Mouse (Mus musculus) right cerebral cortex, postnatal 4 days (tissue): ENCODE data around the gene Gm20388.

Experiments used
- DNase-seq: peaks from one replicate; pipeline ENCODE4 v3.0.0-alpha.2; 2022

Gene Gm20388

DNA sequence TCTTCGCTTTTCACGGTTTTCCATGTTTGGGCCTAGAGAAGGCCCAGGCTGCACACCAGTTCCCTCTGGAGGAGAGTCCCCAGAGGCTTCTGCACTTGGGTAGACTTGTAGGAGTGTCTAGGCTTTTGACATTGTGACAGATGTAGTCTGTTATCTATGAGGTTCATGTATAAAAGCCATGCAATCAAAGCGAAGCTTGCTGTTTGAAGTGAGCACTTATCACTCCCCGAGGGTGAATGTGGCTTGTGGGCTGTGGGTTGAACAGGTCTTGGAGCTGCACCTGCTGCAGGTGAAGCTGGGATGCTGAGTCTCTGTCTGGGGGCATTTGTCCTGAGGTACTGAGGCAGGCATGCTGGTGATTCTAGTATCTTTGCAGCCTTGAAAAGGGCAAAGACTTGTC lies 2057.9 kb downstream of the Gm20388 start:
- DNase-seq: no peak

- no peak for DNase-seq
Observed at GRCm38 (mm10) chr8:121970225-121970624, 2059.6 kb downstream of the Gm20388 start.

DNA sequence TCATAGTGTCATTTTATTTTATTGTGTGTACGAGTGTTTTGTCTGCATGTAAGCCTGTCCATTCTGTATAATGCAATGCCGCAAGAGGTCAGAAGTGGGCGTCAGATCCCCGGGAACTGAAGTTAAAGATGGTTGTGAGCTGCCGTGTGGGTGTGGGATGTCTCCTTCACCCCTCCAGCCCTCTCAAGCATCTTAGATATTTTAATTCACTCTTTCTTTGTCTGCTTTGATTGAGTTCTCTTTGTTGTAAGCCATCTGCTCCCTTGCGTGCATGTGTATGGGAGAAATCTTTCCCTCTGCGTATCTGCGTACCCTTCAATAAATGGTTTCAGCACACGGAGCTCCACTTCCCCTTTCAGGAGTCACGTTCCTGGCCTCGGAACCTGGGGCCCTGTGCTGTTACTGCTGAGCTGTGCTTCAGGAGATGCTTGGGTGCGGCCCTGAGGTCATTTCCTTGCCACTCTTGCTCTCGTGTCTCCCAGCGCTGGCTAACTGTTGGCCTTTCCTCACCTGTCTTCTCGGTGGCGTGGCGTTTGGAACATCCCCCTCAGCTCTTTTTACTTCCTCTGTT lies 2060.9 kb downstream of the Gm20388 start:
- DNase-seq: no peak

GRCm38 (mm10) chr8:121973906-121974305 lies 2063.3 kb downstream of the Gm20388 start:
- no peak for DNase-seq

- peak; percentile 28 for DNase-seq
Observed at GRCm38 (mm10) chr8:121977819-121978590, 2067.4 kb downstream of the Gm20388 start.

GRCm38 (mm10) chr8:121978670-121979069 lies 2068.0 kb downstream of the Gm20388 start:
- DNase-seq: no peak

DNA sequence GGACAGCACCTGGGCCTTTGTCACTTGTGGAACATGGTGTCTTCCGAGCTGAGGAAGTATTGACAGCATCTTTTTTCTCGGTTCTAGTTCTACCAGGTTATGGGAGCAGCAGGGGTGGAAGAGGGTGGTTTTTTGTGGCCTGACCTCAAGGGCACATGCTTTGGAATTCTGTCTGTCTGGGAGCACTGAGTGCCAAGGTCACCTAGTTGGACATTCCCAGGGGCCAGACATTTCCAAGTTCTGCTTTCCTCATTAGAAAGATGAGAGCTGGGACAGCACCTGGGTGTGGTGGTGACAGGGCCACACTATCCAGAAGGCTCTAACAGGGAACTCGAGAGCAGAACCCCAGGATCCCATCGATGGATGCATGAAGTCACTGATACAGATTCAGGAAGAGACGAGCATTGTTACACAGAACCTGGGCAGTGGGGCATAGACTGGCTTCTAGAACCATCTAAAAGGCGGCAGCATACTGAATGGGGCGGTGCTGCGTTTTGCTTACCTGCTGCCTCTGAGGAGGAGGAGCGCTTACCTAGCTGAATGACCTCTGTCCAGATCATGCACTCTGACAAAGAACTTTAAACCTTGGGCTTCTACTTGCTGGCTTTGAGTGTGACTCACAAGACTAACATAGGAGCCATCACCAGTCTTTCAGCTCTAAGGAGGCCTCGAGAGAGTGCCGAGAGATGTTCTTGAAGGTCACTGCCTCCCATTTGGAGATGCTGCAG lies 2070.3 kb downstream of the Gm20388 start:
- DNase-seq: no peak

- DNase-seq: no peak
Observed at GRCm38 (mm10) chr8:121981520-121981895, 2070.9 kb downstream of the Gm20388 start.

GRCm38 (mm10) chr8:121985673-121986072 lies 2075.0 kb downstream of the Gm20388 start:
- DNase-seq: no peak

GRCm38 (mm10) chr8:121987892-121988291 lies 2077.3 kb downstream of the Gm20388 start:
- DNase-seq: no peak

GRCm38 (mm10) chr8:121990506-121991255 lies 2080.0 kb downstream of the Gm20388 start:
- DNase-seq: no peak

- DNase-seq: no peak
Observed at GRCm38 (mm10) chr8:121991611-121992010, 2081.0 kb downstream of the Gm20388 start.

DNA sequence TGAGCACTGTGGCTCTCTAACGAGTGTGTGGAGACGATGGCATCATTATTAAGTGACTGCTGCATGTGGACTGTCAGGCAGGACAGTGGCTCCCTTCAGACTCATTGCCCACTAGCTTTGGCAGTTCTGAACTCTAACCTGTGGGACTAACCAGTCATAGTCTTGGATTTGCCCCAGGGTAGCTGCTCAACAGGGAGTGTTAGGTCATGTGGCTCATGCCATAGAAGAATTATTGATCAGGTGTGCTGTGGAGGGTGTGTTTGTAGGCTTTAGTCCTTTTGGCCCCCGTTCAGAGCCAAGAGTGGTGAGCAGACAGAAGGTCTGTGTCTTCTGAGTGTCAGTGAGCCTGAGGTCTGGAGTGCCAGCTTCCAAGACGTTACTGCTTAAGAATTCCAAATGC lies 2082.3 kb downstream of the Gm20388 start:
- DNase-seq: no peak

DNA sequence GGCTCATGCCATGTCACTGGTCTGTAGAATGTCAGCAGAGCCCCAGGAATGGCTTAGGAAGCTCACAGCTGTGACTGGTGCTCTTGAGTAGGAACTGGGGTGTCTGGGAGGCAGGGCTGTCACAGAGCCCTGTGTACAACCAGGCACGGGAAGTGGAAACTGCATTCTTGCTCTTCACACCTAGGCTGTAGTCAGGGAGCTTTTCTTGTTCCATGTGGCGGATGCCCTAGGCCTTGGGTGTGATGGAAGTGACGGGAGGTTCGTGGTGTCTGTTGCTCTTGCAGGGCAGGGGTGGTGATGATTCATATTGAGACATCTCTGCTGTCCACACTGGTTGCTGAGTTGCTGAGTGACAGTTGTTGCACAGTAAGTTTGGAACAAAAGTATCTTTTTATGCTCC lies 2084.5 kb downstream of the Gm20388 start:
- no peak for DNase-seq

- DNase-seq: no peak
Observed at GRCm38 (mm10) chr8:121995895-121996294, 2085.3 kb downstream of the Gm20388 start.

DNA sequence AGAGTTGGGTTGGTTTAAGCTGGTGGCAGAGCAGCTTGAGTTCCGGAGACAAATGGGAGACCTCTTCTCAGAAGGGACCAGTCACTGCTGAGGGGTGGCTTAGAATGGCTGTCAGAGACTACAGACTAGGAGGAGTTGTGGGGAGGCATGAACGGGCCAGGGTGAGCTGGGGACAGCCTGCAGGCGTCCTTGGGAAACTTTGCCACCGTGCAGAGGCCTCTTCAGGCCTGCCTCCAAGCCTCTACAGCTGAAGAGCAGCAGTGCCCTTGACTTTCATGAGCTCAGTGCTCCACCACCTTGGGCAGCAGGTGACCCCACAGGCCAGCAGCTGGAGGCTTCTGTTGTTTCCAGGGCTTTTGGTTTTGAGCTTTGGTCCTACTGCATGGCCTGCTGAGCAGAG lies 2088.0 kb downstream of the Gm20388 start:
- DNase-seq: no peak

DNA sequence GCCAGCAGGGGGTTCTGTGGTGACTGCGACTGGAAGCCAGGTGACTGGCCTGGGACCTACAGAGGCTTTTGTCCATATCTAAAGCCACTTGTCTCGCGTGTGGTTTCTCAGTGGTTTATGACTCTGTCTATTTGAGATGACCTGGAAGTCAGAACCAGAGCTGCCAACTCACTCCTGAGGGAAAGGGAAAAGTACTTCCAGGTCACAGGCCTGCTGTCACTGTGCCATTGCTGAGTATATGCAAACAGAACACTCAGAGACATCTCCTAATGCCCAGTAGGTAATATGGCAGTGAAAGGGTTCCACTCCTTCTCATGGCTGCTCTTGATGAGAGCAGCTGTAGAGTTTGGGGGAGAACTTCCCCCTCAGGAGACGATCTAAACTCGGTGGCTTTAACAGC lies 2088.6 kb downstream of the Gm20388 start:
- DNase-seq: no peak

- no peak for DNase-seq
Observed at GRCm38 (mm10) chr8:122001339-122002115, 2090.9 kb downstream of the Gm20388 start.

DNA sequence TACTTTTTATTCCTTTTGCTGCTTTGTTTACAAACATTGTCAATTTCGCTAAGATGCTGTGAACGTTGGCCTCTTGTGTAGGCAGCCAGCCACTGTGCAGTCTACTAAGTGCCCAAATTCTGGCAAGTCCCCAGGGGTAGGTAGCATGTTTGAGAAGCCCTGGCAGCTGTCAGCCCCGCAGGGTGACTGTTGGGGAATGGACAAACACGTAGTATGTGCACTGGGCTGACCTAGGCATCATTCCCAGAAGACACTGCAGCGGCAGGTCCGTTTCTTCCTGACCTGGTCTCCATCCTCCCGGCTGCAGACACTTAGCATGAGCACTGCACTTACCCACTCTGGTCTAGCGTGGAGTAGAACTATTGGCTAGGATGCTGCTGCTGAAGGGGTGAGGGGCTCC lies 2093.0 kb downstream of the Gm20388 start:
- DNase-seq: no peak

- DNase-seq: no peak
Observed at GRCm38 (mm10) chr8:122004131-122004530, 2093.5 kb downstream of the Gm20388 start.

DNA sequence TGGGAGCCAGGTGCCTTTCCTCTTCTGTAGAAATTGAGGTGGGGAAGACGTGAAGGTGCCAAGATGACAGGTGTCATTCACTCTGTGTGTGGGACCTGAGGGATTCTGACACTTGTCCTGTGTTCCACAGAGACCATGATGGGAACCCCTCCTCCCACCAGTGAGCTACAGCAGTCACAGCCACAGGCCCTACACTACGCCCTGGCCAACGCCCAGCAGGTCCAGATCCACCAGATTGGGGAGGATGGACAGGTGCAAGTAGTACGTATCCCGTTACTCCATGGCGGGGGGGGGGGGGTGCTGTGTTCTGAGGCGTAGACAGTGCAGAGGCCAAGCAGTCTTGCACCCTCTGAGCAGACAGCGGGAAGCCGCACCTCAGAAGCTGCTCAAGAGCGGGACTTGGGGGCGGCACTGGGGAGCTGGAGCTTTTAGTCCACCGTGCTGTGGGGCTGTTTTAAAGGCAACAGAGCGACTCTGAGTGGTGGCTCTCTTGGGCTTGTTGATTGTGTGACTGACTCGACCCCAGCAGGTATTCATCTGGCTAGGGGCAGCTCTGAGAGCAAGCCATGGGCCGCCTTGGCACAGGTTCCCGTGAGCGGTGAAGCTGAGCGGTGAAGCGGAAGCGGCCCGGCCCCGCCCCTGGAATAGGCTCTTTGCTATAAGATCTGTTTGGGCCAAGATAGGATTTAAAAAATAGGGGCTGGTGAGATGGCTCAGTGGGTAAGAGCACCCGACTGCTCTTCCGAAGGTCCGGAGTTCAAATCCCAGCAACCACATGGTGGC lies 2095.0 kb downstream of the Gm20388 start:
- DNase-seq: no peak
